Mouse (Mus musculus): ENCODE results near the gene Zfp276.

- TF ChIP-seq CTCF (IDR thresholded peaks at IDR 0.05; ENCODE audit: extremely low read depth, insufficient read length, insufficient replicate concordance, low read depth, low read length) (no peak), POLR2A (IDR thresholded peaks at IDR 0.05; ENCODE audit: low read depth, low read length) (no peak)
These were observed 9.6 kb upstream of the Zfp276 start for GRCm38 (mm10) chr8:123244382-123244781.

All from small intestine, adult 2 months (tissue).